Mouse (Mus musculus) erythroid progenitor cell, adult 5-6 weeks (primary cell): ENCODE data around the gene Cd47. TPM values are rescaled to one million over a fixed set of nuclear protein-coding genes. Genes with fewer than 3 reads are reported as not detected.

Experiments used
- ATAC-seq: replicated peaks from 2 replicates; pipeline ENCODE4 v1.8.0; 2016; ENCODE audit warnings: moderate number of reproducible peaks, mild to moderate bottlenecking, moderate TSS enrichment, inconsistent platforms; ENCODE audit not compliant: poor library complexity, low FRiP score, severe bottlenecking
- total RNA-seq, 2 experiments: library from RNA; stranded (forward) in 1 of 2; stranded (reverse) in 1 of 2; fragments of 150-400 nt in 1 of 2; fragments of 186-747, 209-891 nt in 1 of 2; gene quantifications; 2 replicates each; pipeline versions ENCODE4 v1.2.3 to v1.2.4; 2015 to 2017; ENCODE audit warnings: low replicate concordance in 2 of 2

Gene Cd47
- total RNA-seq, 2 experiments from 2014 or later = 624 to 874 TPM

DNA sequence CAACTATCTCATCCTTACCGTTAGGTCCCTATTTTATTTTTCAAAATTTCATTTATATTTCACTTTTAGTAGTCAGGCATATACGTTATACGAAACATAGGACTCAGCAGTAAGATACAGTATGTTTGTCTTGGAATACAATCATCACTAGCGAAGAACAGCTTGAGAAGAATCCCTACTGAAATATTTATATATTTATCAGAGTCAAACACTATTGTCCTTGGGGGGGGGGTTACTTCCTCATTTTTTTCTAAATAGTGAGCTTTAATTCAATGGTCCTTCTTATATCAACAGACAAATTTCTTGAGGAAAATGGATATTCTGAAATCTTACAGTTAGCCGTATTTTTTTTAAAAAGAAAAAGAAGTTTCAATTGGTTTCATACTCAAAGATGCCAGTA, 101.8 kb downstream of the Cd47 start:
- no peak for ATAC-seq

DNA sequence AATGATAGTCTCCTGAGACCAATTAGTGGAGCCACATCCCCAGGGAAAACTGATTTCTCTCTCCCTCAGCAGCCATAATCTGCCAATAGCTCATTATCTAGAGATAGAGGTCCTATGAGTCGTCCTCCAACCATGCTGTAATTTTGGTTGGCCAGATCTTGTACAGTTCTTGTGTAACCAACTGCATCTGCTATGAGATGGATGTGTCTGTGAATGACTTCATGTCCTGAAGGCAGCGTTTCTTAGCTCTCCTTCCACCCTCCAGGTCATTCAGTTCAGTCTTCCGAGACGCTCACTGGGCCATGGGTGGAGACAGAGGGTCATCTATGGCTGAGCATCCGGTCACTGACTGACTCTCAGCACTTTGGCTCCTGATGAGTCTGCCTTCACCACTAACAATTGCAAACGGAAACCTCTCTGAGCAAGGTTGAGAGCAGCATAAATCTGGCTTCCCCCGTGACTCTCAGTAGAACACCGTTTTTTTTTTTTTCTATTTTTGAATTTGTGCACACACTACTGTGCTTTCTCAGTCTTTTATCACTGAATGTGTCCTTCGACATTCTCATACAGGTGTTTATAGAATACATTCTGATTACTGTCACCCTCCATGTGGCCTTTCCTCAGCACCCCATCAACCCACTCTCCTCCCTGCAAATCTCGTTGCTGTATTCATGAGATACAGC, 104.1 kb downstream of the Cd47 start:
- ATAC-seq = no peak

DNA sequence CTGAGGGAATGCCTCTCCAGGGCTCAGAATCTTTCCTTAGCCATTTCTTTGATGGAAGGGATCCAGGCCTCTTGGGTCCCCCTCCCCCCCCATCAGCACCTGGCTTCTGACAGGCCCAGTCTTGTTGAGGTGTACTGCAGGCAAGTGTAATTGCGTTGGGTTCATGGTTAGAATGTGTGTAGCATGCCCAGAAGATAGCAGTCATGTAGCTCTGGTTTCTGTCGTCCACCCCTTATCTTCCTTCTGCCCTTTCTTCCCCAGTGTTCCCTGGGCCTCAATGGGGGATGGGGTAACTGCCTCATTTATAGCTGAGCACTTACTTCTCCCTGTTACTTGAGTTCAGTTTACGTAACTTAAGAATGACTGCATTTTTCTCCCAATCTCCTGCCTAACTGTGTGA, 104.7 kb downstream of the Cd47 start:
- no peak for ATAC-seq

DNA sequence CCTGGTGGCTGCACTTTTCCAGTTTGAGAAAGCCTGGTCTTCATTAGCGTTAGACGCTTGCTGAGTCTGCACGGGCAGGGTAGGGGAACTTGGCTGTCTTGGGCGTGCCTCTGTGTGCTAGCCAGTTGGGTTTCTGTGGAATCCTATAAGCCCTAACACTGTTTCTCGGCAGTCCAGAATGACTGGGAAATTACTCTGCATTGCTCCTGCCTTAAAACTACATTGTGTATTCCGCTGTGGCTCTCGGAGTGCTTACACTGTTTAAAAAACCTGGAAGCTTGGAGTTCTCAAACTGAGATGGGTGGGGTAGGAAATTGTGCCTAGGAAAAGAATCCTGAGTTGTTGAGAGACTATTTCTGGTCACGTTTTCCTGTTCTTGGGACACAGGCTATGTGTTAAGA, 105.3 kb downstream of the Cd47 start:
- no peak for ATAC-seq

DNA sequence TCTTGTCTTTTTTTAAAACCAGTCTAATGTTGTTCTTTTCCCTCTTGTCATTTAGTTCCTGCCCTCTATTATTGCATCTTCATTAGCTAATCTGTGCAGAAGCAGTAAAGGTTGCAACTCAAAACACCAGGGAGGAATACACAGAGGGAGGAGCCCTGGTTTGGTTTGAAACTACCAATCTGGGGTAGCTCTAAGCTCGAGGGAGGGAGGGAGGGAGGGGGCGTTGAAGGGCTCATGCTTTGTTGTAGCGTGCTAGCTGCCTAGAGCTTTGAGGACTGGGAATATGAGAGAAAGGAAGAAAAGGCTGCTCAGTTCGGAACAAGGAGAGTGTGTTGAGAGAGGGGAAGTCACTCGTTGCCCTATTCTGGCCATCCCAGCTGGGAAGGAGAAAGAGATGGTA, 105.7 kb downstream of the Cd47 start:
- no peak for ATAC-seq

DNA sequence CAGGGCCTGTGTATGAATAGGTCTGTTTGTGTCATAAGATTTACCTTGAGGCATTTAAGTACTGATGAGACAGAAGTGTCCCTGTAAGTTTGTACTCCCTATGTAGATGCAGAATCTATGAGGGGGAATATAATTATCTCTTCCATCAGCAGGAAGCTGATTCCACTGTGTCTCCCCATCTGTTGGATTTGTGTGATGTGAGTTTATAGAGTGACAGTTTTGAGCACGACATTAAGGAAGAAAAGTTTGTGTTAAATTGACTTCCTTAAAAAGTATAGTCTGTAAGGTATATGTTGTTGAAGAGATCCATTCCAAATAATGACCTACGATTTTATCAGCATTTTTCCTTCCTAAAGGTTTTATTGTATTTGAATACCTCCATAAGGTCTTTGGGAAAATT, 106.6 kb downstream of the Cd47 start:
- ATAC-seq = no peak

DNA sequence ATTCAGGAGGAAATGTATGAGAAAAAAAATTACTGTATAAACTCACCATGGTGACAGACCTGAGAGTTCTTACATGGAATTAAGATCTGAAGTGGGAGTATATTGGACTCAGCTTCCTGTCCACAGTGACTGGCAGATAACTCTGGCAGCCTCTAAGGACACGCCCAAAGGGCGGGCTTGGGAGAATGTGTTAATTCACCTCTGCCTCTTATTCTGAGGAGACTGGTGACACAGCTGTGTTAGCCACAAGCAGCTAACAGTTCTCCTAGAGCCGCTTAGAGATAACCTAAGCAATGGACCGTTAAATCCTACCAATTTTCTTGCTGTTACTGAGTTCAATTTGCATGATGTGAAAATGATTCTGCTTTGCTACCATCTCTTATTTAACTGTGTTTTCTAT, 107.0 kb downstream of the Cd47 start:
- ATAC-seq = peak; percentile 88

DNA sequence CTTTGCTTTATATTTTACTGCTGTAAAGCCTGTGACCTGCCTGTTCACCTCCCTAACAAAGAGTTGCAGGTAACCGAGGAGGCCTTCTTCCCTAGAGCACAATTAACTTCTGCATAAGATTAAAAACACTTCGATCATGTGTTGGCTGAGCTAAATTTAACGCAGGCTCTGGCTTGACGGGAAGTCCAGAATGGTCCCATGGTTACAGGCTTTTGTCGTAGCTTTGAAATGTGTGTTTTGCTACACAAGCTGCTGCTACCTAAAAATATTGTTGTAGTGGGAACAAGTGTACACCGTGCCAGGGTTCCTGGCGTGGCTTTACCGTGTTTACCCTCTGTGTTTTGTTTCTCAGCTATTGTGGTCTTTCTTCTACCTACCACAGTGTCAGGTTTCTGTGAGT, 109.2 kb downstream of the Cd47 start:
- no peak for ATAC-seq

DNA sequence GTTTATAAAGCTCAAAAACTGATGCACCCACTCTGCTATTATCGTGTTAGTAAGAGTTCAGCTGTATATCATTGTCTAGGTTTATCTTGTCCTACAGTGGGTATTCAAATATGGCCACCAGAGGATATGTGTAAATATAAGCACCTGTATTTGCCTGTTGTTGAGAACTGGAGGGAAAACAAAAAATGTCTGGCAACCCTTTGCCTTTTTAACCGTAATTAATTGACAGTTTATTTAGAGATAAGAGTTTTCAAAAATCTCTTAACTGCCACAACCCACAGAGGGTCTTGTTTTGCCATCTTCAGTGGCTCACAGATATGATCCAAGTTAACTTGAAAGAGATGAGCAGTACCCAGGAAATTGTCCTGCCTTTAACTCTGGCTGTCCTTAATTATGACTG, 113.8 kb downstream of the Cd47 start:
- ATAC-seq = no peak

DNA sequence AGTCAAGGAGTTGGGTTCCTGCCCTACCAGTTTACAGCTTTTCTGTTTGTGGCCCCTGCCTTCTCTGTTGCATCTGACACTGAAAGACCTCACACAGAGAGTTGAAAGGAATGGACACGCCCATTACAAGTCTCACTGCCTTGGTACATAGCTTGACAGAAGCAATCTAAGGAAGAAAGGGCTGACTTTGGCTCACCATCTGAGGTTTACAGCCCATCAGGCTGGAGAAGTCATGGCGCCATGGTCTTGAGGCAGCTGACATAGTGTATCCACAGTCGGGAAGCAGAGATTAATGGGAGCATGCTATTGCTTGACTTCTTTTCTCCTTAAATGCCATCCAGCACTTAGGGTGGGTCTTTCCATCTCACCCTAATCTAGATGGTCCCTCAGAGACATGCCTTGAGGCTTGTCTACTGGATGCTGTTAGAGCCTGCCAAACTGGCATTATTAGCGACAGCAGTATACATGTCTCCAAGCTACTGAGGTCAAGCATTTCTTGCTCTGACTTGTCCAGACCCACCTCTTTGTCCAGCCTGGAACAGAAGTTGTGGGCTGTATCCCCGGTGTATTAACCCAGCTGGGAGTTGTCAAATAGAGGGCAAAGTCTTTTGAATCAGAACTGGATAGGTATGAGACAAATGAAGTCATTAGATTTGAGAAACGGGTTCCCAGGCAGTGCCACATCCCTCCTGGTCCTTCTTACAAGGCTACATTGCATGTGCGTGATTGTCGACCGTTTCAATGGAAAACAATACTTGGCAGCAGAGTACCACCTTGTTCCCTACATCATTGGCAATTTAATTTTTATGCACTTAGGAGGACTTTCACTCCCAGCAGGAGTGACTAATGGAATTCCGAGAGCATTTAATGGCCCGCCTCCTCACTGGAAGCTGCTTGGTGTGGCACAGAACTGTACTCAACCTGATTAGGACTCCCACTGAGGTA, 115.5 kb downstream of the Cd47 start:
- 0 out of 2 replicates have a peak, but pooled peaks have one; percentile 31 for ATAC-seq

DNA sequence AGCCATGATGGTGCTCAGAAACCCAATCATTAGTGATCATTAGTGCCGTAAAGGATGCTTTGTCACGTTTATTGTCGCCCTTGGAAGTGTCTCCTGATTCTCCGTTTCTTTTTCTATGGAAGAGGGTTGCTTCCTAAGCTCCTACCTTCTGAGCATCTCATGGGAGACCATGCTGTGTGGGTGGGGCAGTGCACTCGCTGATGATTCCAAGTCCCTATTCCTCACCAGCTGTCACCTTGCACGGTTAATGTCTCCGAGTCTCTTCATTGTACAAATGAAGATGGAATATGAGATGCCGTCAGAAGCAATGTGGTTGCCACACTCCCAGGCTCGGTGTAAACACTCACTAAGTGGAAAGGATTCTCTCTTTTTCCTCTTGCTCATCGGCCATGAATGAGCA, 119.9 kb downstream of the Cd47 start:
- ATAC-seq = no peak

DNA sequence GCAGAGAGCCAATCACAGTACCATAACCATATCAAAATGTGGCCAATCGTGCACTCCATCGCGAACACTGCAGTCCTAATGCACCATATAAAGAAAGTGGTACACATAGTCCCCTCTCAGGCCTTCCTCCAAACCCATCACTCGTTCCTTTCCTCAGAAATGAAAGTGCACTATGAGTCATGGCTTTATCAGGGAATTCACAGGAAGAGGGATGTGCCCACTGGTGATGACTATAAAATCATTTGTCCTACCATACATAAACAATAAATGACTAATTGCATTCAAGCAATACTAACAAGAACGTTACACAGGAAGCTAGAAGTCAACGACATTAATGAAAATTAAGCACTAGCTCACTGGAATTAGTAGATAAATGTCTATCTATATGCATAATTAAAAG, 121.3 kb downstream of the Cd47 start:
- ATAC-seq = no peak

DNA sequence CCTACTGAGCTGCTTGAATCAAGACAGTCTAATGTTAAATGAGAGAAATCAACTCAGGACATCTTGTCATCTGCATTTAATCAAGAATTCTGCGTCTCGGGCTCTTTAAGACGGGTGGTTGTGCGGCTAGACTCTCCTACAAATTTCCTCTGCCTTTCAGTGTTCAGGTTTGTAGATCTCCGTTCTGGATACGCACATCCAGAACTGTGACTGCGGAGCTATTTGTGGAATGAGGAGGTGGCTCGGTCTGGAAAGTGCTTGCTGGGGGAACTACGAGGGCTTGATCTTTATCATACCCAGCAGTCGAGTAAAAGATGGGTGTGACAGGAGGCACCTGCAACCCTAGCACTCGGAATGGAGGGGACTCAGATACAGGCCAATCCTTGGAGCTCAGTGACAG, 121.8 kb downstream of the Cd47 start:
- no peak for ATAC-seq

DNA sequence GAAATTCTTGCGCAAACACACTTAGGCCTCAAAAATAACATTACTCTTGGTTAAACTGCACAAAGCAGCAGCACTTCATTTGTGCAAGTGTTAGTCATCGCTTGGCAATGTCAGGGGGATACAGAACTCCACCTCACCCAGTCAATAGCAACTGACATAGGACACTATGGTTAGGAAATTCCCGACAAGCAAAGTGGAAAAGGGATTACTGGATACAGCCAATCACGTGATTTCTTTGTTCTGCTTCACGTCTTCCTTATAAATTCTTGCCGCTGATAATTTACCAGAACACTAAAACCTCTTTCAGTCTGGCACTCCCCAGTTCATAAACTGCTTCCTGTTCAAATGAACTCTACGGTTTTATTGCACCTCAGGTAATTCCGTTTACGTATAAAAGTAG, 123.4 kb downstream of the Cd47 start:
- no peak for ATAC-seq

DNA sequence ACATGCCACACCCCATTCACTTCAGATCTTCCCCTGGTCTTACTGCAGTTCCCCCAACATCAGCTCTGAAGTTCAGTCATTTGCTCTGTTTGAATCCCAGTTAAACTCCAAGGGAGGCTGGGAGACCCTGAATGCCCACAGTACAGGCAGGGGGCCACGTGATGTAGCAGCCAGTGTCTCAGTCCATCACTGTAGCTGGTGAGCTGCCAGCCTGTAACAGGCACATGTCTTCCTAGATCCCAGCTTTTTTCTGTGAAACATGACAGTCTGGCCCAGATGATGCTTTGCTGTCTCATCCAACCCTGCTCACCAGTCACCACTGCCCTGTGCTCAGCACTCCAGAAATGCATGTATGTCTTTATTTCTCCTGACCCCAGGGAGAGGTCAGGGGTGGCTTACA, 124.6 kb downstream of the Cd47 start:
- ATAC-seq = 0 out of 2 replicates have a peak, but pooled peaks have one; percentile 25

DNA sequence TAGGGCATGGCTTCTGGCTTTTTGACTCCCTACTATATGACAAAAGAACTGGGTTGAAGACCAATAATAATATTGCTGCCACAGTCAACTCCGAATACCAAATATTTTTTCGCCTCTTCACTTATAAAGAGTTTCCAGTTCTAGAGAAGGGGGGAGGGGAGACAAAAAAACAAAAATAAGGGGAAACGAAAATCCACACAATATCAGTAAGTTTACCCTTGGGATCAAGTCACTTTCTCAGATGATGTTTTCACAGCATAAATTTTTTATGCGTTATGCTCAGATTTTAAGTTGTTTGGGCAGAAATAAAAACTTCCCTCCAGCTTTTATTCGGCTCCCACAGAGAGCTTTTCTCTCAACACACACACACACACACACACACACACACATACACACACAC, 132.9 kb downstream of the Cd47 start:
- ATAC-seq = no peak

DNA sequence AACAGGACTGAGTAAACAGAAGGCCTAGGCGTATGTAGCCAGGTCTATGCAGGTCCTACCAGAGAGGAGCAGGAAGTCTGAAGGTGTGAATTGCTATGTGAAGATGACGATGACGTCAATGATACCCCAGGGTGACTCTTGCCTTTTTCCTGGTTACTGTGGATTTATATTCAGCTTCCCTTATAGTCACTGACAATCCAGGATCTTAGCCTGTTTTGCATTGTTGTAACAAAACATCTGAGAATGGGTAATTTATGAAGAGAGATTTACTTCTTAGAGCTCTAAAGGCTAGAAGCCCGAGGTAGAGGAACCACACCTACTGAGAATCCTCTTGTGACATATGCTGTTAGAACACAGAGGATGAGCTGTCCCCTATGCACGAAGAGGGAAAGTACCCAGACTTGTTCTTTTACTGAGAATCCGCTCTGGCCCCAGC, 135.7 kb downstream of the Cd47 start:
- ATAC-seq = no peak

DNA sequence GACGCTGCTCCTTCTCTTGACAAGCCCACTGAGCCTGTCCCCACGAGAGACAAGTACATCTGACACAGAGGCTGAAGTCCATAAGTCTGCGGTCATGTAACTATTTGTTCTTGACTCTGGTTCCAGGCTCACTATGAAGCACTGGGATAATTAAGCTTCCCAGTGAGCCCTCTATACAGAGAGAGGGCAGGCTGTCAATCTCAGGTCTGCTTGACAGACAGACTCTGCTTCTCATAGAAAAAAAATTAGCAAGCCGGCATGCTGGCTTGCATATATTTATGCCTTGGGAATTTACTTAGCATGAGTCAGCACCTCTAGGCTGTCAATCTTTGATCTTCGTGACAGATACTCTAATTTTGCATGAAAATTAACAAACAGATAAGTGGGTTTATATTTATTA, 136.5 kb downstream of the Cd47 start:
- ATAC-seq = no peak

DNA sequence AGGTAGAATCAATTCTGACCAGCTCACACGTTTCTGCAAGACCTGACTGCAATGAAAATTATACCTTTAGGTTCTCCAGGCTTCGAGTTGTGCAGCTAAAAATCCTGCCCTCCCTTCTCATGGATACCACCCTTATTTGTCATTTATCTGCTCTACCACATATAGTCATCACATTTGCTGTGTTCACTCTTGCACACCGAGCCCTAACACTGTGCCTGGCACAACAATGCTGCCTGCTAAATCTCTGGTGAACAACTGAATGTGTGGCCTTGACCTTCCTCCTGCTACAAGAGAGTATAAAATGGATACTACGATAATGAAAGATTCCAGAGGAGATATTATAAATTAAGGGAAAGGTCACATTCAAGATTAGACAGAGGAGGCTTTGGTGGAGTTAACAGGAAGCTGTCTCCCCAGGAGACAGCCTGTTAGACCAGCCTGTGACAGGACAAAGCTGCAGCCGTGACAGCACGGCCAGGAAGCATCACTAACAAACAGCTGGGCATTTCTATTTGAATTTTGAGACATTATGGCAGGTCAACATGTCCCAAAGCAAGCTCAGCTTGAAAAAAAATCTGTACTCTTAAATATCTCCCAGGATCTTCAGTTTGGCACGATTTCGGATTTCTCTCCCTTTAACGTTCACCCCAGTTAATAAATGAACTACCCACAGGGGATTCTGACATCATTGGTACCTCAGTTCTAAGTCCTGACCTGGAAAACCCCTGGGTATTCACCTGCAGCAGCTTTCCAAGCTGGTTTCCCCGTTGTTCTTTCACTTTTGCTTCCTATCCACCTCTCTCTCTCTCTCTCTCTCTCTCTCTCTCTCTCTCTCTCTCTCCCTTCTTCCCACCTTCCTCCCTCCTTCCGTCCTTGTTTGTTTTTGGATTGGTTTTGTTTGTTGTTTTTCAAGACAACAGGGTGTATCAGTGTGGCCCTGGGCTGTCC, 137.2 kb downstream of the Cd47 start:
- no peak for ATAC-seq
